In the genomic region with DNA sequence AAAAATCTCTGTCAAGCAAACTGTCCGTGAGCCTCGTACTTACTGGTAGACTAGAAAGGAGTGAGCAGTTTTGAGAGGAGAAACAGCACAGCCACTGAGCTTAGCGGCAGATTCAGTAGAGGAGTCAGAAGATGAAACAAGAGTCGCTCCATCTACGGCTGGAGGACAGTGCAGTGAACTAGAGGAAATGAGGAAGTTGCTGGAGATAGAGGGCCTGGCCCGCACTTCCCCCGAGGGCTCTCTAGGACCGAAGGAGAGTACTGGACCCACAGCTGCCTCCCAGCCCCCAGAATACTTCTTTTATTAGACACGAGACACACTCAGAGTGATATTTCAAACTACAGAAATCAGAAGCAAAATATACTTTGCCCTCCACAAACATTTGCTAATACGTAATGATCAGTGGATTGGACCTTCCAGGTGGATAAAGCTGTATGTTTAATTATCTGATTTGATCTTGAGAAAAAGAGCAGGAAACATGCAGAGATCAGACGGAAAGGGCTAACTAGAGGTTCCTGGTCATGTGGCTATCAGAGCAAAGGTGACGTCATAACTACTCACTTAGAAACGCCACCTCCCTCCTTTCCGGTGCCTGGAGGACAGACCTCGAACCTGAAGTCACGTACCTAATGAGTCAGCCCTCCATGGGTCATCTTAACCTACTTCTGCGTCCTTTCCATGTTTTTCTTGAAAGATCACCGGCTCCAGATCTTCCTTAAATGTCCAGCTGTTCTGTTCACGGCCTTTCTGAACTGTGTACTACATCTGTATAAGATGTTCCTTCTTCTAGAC, we compare ENCODE assay signal across 14 mouse cellular contexts.
"Had no signal": no experiment of that assay in that cellular context is flagged by ENCODE, and none has a peak within 500 bp of the region (broad histone marks: within the 10 kb centered on the region; RNA-seq: fewer than 3 reads in every experiment).

No protein-coding gene starts in this region.

- ATAC-seq: lung, postnatal 0 days; midbrain, embryonic 16.5 days had no signal

- H3K27ac ChIP-seq: left cerebral cortex, adult 2 months; limb, embryonic 10.5 days; liver, embryonic 15.5 days; midbrain, embryonic 12.5 days; stomach, postnatal 0 days had no signal

- DNase-seq: kidney, adult 8-10 months; kidney, postnatal 25 days; lung, adult 2 months; lung, postnatal 36 days; right cerebral cortex, adult 18-20 months; thymus, adult 2 months; thymus, postnatal 25 days had no signal

- H3K4me1 ChIP-seq: liver, embryonic 15.5 days had no signal

- H3K27me3 ChIP-seq: liver, embryonic 15.5 days; midbrain, embryonic 12.5 days had no signal

- H3K4me3 ChIP-seq: left cerebral cortex, adult 2 months; limb, embryonic 10.5 days; liver, embryonic 15.5 days; midbrain, embryonic 12.5 days had no signal

- H3K36me3 ChIP-seq: limb, embryonic 10.5 days; liver, embryonic 15.5 days; midbrain, embryonic 12.5 days had no signal
